Mouse (Mus musculus): Measurements from ENCODE around the gene Fut1. TPM values are rescaled to one million over a fixed set of nuclear protein-coding genes. Genes with fewer than 3 reads are reported as not detected.

Fut1 gene
- 0.08 and 0.21 TPM in 2 replicates for polyA plus RNA-seq (2012; rRNA removed)

- Histone ChIP-seq H3K27me3 (ENCODE audit: control insufficient read depth, insufficient read depth, low read length) (no peaks in the 10 kb centered on the region), H3K27ac (ENCODE audit: control insufficient read depth, insufficient read depth, low read depth, low read length) (no peak within 1 kb of the TSS), H3K4me1 (ENCODE audit: control insufficient read depth, insufficient read depth, low read length) (peaks cover 6% of the 10 kb centered on the region), H3K4me3 (ENCODE audit: control insufficient read depth, low read depth, low read length) (peak within 1 kb of the TSS; percentile 3), H3K36me3 (ENCODE audit: control insufficient read depth, insufficient read depth, low read length) (no peaks in the 10 kb centered on the region)
- no peak for TF ChIP-seq POLR2A (IDR thresholded peaks at IDR 0.05; ENCODE audit: control insufficient read depth, low read depth, low read length)
- TF ChIP-seq CTCF (IDR thresholded peaks at IDR 0.05; ENCODE audit: control insufficient read depth, insufficient read depth, insufficient replicate concordance, low read depth, low read length), result no peak
These were observed at the start of gene Fut1 for GRCm38 (mm10) chr7:45617042-45617695. Fut1 (plus strand) TSS chr7:45617289.

- Histone ChIP-seq H3K27me3 (ENCODE audit: control insufficient read depth, insufficient read depth, low read length) (no peaks in the 10 kb centered on the region), H3K4me3 (ENCODE audit: control insufficient read depth, low read depth, low read length) (no peak overlapping the region), H3K27ac (ENCODE audit: control insufficient read depth, insufficient read depth, low read depth, low read length) (peak overlapping the region; percentile 87), H3K4me1 (ENCODE audit: control insufficient read depth, insufficient read depth, low read length) (peaks cover 15% of the 10 kb centered on the region), H3K36me3 (ENCODE audit: control insufficient read depth, insufficient read depth, low read length) (no peaks in the 10 kb centered on the region)
- TF ChIP-seq CTCF (IDR thresholded peaks at IDR 0.05; ENCODE audit: control insufficient read depth, insufficient read depth, insufficient replicate concordance, low read depth, low read length) (no peak), POLR2A (IDR thresholded peaks at IDR 0.05; ENCODE audit: control insufficient read depth, low read depth, low read length) (no peak)
These were observed 49.1 kb upstream of the Fut1 start for GRCm38 (mm10) chr7:45567780-45568516.

GRCm38 (mm10) chr7:45568601-45569473 lies 48.3 kb upstream of the Fut1 start:
- H3K27me3 ChIP-seq (ENCODE audit: control insufficient read depth, insufficient read depth, low read length), result no peaks in the 10 kb centered on the region
- peaks cover 17% of the 10 kb centered on the region for H3K4me1 ChIP-seq (ENCODE audit: control insufficient read depth, insufficient read depth, low read length)
- peak overlapping the region; percentile 69 for H3K27ac ChIP-seq (ENCODE audit: control insufficient read depth, insufficient read depth, low read depth, low read length)
- TF ChIP-seq POLR2A (IDR thresholded peaks at IDR 0.05; ENCODE audit: control insufficient read depth, low read depth, low read length) (no peak), CTCF (IDR thresholded peaks at IDR 0.05; ENCODE audit: control insufficient read depth, insufficient read depth, insufficient replicate concordance, low read depth, low read length) (no peak)
- H3K36me3 ChIP-seq (ENCODE audit: control insufficient read depth, insufficient read depth, low read length), result no peaks in the 10 kb centered on the region
- no peak overlapping the region for H3K4me3 ChIP-seq (ENCODE audit: control insufficient read depth, low read depth, low read length)

- no peaks in the 10 kb centered on the region for H3K27me3 ChIP-seq (ENCODE audit: control insufficient read depth, insufficient read depth, low read length)
- no peaks in the 10 kb centered on the region for H3K36me3 ChIP-seq (ENCODE audit: control insufficient read depth, insufficient read depth, low read length)
- TF ChIP-seq CTCF (IDR thresholded peaks at IDR 0.05; ENCODE audit: control insufficient read depth, insufficient read depth, insufficient replicate concordance, low read depth, low read length) (no peak), POLR2A (IDR thresholded peaks at IDR 0.05; ENCODE audit: control insufficient read depth, low read depth, low read length) (peak; percentile 36; the same call in 1 of the 2 replicates)
- peaks cover 17% of the 10 kb centered on the region for H3K4me1 ChIP-seq (ENCODE audit: control insufficient read depth, insufficient read depth, low read length)
- peak within 1 kb of the TSS; percentile 82 for H3K27ac ChIP-seq (ENCODE audit: control insufficient read depth, insufficient read depth, low read depth, low read length)
- H3K4me3 ChIP-seq (ENCODE audit: control insufficient read depth, low read depth, low read length), result peak within 1 kb of the TSS; percentile 85
These were observed 46.9 kb upstream of the Fut1 start, which contains the start of gene Bcat2 for GRCm38 (mm10) chr7:45570103-45570741. Bcat2 (plus strand) TSS chr7:45570153.

GRCm38 (mm10) chr7:45571966-45572365 lies 45.1 kb upstream of the Fut1 start:
- TF ChIP-seq POLR2A (IDR thresholded peaks at IDR 0.05; ENCODE audit: control insufficient read depth, low read depth, low read length), result no peak
- no peak for TF ChIP-seq CTCF (IDR thresholded peaks at IDR 0.05; ENCODE audit: control insufficient read depth, insufficient read depth, insufficient replicate concordance, low read depth, low read length)
- no peak overlapping the region for H3K4me3 ChIP-seq (ENCODE audit: control insufficient read depth, low read depth, low read length)
- no peaks in the 10 kb centered on the region for H3K27me3 ChIP-seq (ENCODE audit: control insufficient read depth, insufficient read depth, low read length)
- H3K36me3 ChIP-seq (ENCODE audit: control insufficient read depth, insufficient read depth, low read length), result no peaks in the 10 kb centered on the region
- H3K27ac ChIP-seq (ENCODE audit: control insufficient read depth, insufficient read depth, low read depth, low read length), result no peak overlapping the region; the same call in 1 of the 2 replicates
- peaks cover 17% of the 10 kb centered on the region for H3K4me1 ChIP-seq (ENCODE audit: control insufficient read depth, insufficient read depth, low read length)

- no peak overlapping the region for H3K27ac ChIP-seq (ENCODE audit: control insufficient read depth, insufficient read depth, low read depth, low read length)
- H3K36me3 ChIP-seq (ENCODE audit: control insufficient read depth, insufficient read depth, low read length), result no peaks in the 10 kb centered on the region; the same call in 1 of the 2 replicates
- no peaks in the 10 kb centered on the region for H3K27me3 ChIP-seq (ENCODE audit: control insufficient read depth, insufficient read depth, low read length)
- peaks cover 7% of the 10 kb centered on the region for H3K4me1 ChIP-seq (ENCODE audit: control insufficient read depth, insufficient read depth, low read length)
- H3K4me3 ChIP-seq (ENCODE audit: control insufficient read depth, low read depth, low read length), result no peak overlapping the region
- TF ChIP-seq POLR2A (IDR thresholded peaks at IDR 0.05; ENCODE audit: control insufficient read depth, low read depth, low read length) (no peak), CTCF (IDR thresholded peaks at IDR 0.05; ENCODE audit: control insufficient read depth, insufficient read depth, insufficient replicate concordance, low read depth, low read length) (no peak)
These were observed 43.1 kb upstream of the Fut1 start for GRCm38 (mm10) chr7:45573954-45574353.

Measured in testis, adult 2 months (tissue).